Mouse (Mus musculus): ENCODE results near the gene Sars. TPM values are rescaled to one million over a fixed set of nuclear protein-coding genes. Genes with fewer than 3 reads are reported as not detected.

Gene Sars
- polyA plus RNA-seq, 1 experiment, result 228 TPM

GRCm38 (mm10) chr3:108401692-108402527, 43.1 kb downstream of the Sars start:
- H3K27ac ChIP-seq (ENCODE audit: insufficient read depth, low read length), result peak overlapping the region; percentile 3; the same call in 1 of the 2 replicates
- peaks cover 32% of the 10 kb centered on the region for H3K4me1 ChIP-seq (ENCODE audit: control insufficient read depth, insufficient read depth, low read length)
- TF ChIP-seq POLR2A (IDR thresholded peaks at IDR 0.05; ENCODE audit: borderline replicate concordance, insufficient read depth, low read length) (no peak), CTCF (IDR thresholded peaks at IDR 0.05; ENCODE audit: borderline replicate concordance, insufficient read depth, low read depth, low read length) (peak; percentile 90)
- WGBS, result 12% methylated on average over 22 of the region's 22 CpGs
- H3K4me3 ChIP-seq (replicated peaks; ENCODE audit: insufficient read depth, low read depth, low read length), result no peak overlapping the region
- no peaks in the 10 kb centered on the region for H3K27me3 ChIP-seq (ENCODE audit: control insufficient read depth, insufficient read depth, low read length)
- peak; percentile 93 to 95 for DNase-seq

DNA sequence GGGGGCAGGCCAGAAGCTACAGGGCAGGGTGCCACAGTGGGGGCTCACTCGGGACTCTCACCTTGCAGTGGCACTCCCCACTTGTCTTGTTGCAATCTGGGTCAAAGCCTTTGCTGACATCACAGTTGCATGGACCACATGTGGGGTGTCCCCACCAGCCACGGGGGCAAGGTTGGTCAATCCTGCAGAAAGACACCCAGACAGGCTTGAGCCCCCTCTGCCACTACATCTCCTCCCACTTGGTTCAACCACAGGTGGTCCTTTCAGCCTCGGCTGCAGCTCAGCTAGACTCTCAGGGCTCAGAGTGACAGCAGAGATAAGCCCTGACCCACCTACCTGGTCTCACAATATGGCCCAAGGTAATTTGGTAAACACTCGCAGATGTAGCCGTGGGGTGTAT, 44.6 kb downstream of the Sars start:
- WGBS, result 78% methylated on average over 5 of the region's 5 CpGs
- no peak overlapping the region for H3K27ac ChIP-seq (ENCODE audit: insufficient read depth, low read length)
- peak in 1 of 2 experiments; percentile 25 for DNase-seq
- H3K4me1 ChIP-seq (ENCODE audit: control insufficient read depth, insufficient read depth, low read length), result peaks cover 19% of the 10 kb centered on the region
- TF ChIP-seq POLR2A (IDR thresholded peaks at IDR 0.05; ENCODE audit: borderline replicate concordance, insufficient read depth, low read length), result no peak
- no peaks in the 10 kb centered on the region for H3K27me3 ChIP-seq (ENCODE audit: control insufficient read depth, insufficient read depth, low read length)
- H3K4me3 ChIP-seq (replicated peaks; ENCODE audit: insufficient read depth, low read depth, low read length), result no peak overlapping the region

DNA sequence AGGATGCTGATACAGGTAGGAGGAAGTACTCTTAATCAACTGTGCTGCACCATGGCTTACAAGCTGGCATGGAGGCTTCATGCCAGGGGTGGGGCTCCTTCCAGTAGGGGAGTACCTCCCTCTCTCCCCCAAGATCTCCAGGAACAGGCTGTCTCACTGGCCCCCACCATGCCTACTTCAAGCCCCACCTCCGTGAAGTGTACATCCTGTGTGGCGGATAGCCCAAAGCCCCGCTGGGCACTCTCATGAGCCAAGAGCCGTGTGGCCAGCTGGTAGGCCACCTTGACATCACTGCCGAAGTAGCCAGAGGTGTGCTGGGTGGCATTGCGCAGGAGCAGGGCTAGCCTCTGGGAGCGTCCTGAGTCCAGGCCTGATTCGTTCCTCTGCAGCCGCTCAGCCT, 46.7 kb downstream of the Sars start:
- TF ChIP-seq CTCF (IDR thresholded peaks at IDR 0.05; ENCODE audit: borderline replicate concordance, insufficient read depth, low read depth, low read length) (no peak), POLR2A (IDR thresholded peaks at IDR 0.05; ENCODE audit: borderline replicate concordance, insufficient read depth, low read length) (no peak)
- Histone ChIP-seq H3K27me3 (ENCODE audit: control insufficient read depth, insufficient read depth, low read length) (no peaks in the 10 kb centered on the region), H3K4me1 (ENCODE audit: control insufficient read depth, insufficient read depth, low read length) (peaks cover 15% of the 10 kb centered on the region), H3K4me3 (replicated peaks; ENCODE audit: insufficient read depth, low read depth, low read length) (no peak overlapping the region), H3K27ac (ENCODE audit: insufficient read depth, low read length) (no peak overlapping the region)
- WGBS, result 49% methylated on average over 9 of the region's 9 CpGs
- no peak for DNase-seq

DNA sequence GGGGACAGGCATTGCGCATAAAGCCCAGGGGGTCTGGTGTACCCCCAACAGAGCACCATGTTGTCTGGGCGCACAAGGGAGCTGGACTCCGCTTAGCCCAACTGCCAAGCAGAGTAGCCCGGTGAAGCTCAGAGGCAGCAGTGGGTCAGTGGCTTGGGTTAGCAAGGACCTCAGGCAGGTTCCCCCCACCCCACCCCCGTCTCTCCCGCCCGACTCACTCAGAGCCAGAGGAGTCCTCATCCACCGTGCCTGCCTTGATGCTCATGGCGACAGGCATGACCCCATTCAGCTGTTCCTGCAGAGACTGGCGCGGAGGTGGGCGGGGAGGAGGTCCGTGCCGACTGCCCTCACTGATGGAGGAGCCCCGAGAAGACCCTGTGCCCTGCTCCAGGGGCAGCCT, 52.2 kb downstream of the Sars start:
- H3K4me3 ChIP-seq (replicated peaks; ENCODE audit: insufficient read depth, low read depth, low read length), result no peak overlapping the region
- H3K4me1 ChIP-seq (ENCODE audit: control insufficient read depth, insufficient read depth, low read length), result no peaks in the 10 kb centered on the region
- 57% methylated on average over 15 of the region's 15 CpGs for WGBS
- no peak for DNase-seq
- TF ChIP-seq CTCF (IDR thresholded peaks at IDR 0.05; ENCODE audit: borderline replicate concordance, insufficient read depth, low read depth, low read length) (no peak), POLR2A (IDR thresholded peaks at IDR 0.05; ENCODE audit: borderline replicate concordance, insufficient read depth, low read length) (no peak)
- no peak overlapping the region for H3K27ac ChIP-seq (ENCODE audit: insufficient read depth, low read length)
- H3K27me3 ChIP-seq (ENCODE audit: control insufficient read depth, insufficient read depth, low read length), result no peaks in the 10 kb centered on the region

DNA sequence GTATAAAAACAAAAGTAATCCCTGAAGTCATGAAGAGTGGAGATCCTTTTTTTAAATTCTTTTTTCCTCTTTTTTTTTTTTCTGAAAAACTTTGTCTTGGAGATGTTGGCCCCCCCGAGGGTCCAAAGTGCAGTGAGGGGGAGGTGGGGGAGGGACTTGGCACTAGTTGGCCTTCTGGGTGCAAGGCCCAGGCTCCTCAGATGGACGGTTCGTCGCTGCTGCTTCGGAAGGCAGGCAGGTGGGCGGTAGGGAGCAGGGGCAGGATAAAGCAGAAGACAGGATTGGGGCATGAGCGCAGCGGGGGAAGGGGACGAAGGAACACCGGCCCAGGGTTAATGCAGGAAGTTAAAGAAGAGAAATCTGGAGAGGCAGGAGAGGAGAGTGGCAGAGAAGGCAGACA, 52.7 kb downstream of the Sars start:
- no peaks in the 10 kb centered on the region for H3K4me1 ChIP-seq (ENCODE audit: control insufficient read depth, insufficient read depth, low read length)
- DNase-seq, result no peak
- TF ChIP-seq POLR2A (IDR thresholded peaks at IDR 0.05; ENCODE audit: borderline replicate concordance, insufficient read depth, low read length) (no peak), CTCF (IDR thresholded peaks at IDR 0.05; ENCODE audit: borderline replicate concordance, insufficient read depth, low read depth, low read length) (no peak)
- 45% methylated on average over 10 of the region's 10 CpGs for WGBS
- no peak overlapping the region for H3K27ac ChIP-seq (ENCODE audit: insufficient read depth, low read length)
- no peak overlapping the region for H3K4me3 ChIP-seq (replicated peaks; ENCODE audit: insufficient read depth, low read depth, low read length)
- no peaks in the 10 kb centered on the region for H3K27me3 ChIP-seq (ENCODE audit: control insufficient read depth, insufficient read depth, low read length)

DNA sequence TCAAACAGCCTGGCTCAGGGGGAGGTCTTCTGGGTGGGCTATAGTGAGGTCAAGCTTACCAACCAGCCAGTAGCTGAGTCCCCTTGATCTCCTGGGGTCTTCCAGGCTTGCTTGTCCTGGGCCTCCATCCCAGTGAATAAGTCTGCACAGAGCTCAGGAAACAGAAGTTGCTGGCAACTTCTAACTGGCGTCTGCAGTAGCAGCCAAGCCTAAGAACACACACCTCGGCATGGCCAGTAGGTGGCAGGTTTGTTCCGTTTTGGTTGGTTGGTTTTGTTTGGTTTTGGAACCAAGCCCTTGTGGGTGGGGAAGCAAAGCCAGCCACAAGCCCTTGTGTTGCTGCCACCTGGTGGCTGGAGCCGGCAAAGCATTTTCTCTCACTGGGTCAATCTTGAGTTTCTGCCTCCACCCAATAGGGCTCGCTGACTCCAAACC, 55.9 kb downstream of the Sars start:
- peak; percentile 93 to 97 for DNase-seq
- TF ChIP-seq POLR2A (IDR thresholded peaks at IDR 0.05; ENCODE audit: borderline replicate concordance, insufficient read depth, low read length) (no peak), CTCF (IDR thresholded peaks at IDR 0.05; ENCODE audit: borderline replicate concordance, insufficient read depth, low read depth, low read length) (peak; percentile 94)
- WGBS, result under 1% methylated on average over 5 of the region's 5 CpGs
- Histone ChIP-seq H3K27me3 (ENCODE audit: control insufficient read depth, insufficient read depth, low read length) (no peaks in the 10 kb centered on the region), H3K4me3 (replicated peaks; ENCODE audit: insufficient read depth, low read depth, low read length) (no peak overlapping the region), H3K4me1 (ENCODE audit: control insufficient read depth, insufficient read depth, low read length) (peaks cover under 1% of the 10 kb centered on the region; the same call in 1 of the 2 replicates), H3K27ac (ENCODE audit: insufficient read depth, low read length) (no peak overlapping the region)

DNA sequence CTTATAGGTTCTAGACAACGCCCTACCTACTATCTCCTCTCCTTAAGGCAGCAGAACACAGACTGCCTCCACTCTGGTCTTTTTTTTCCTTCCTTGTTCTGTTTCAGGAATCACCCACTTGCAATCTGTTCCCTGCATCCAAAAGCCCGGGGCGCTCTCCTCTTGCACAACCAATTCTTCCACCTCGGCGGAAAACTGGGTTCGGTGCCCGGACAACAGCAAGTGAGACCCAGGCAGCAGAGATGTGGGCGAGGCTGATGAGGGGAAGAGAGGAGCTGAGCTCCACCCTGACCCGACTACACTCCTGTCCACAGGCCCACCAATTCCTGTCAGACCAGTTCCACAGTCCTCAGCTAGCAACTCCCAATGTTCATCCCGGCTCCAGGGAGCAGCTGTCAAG, 58.8 kb downstream of the Sars start:
- H3K4me1 ChIP-seq (ENCODE audit: control insufficient read depth, insufficient read depth, low read length), result peaks cover 5% of the 10 kb centered on the region
- 36% methylated on average over 10 of the region's 10 CpGs for WGBS
- no peak for DNase-seq
- no peak for TF ChIP-seq CTCF (IDR thresholded peaks at IDR 0.05; ENCODE audit: borderline replicate concordance, insufficient read depth, low read depth, low read length)
- no peak for TF ChIP-seq POLR2A (IDR thresholded peaks at IDR 0.05; ENCODE audit: borderline replicate concordance, insufficient read depth, low read length)
- no peak overlapping the region for H3K27ac ChIP-seq (ENCODE audit: insufficient read depth, low read length)
- H3K27me3 ChIP-seq (ENCODE audit: control insufficient read depth, insufficient read depth, low read length), result no peaks in the 10 kb centered on the region
- no peak overlapping the region for H3K4me3 ChIP-seq (replicated peaks; ENCODE audit: insufficient read depth, low read depth, low read length)

DNA sequence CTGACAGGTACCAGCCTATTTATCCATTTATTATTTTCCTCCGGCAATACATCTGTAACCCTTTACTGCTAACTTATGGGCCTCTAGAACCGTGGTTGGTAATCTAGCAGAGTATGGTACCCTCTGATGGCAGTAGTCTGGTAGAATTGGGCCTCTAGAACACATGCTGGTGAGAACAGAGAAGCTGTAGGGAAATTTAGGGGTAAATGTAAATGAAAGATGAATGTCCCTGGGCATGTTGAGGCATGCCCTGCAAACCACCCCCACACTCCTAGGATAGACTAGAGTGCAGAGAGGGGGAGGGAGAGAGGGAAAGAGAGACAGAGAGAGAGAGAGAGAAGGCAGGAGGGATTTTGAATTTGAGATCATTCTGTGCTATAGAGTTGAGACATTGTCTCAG, 60.6 kb downstream of the Sars start:
- Histone ChIP-seq H3K4me1 (ENCODE audit: control insufficient read depth, insufficient read depth, low read length) (peaks cover 5% of the 10 kb centered on the region), H3K4me3 (replicated peaks; ENCODE audit: insufficient read depth, low read depth, low read length) (no peak overlapping the region), H3K27me3 (ENCODE audit: control insufficient read depth, insufficient read depth, low read length) (no peaks in the 10 kb centered on the region), H3K27ac (ENCODE audit: insufficient read depth, low read length) (no peak overlapping the region)
- 59% methylated on average over 2 of the region's 2 CpGs for WGBS
- no peak for TF ChIP-seq CTCF (IDR thresholded peaks at IDR 0.05; ENCODE audit: borderline replicate concordance, insufficient read depth, low read depth, low read length)
- DNase-seq, result no peak

All from cerebellum, adult 2 months (tissue).